Mouse (Mus musculus) liver, embryonic 14.5 days (tissue): ENCODE measurements around the gene Dner.

Source experiments
- CTCF ChIP-seq: IDR thresholded peaks from 2 replicates; pipeline ENCODE4 v1.5.1; 2016; ENCODE audit warnings: antibody characterized with exemption, low read depth, control low read depth
- EP300 ChIP-seq: IDR thresholded peaks from 2 replicates; pipeline ENCODE4 v1.6.1; 2016; ENCODE audit warnings: antibody characterized with exemption, low read depth

DNA sequence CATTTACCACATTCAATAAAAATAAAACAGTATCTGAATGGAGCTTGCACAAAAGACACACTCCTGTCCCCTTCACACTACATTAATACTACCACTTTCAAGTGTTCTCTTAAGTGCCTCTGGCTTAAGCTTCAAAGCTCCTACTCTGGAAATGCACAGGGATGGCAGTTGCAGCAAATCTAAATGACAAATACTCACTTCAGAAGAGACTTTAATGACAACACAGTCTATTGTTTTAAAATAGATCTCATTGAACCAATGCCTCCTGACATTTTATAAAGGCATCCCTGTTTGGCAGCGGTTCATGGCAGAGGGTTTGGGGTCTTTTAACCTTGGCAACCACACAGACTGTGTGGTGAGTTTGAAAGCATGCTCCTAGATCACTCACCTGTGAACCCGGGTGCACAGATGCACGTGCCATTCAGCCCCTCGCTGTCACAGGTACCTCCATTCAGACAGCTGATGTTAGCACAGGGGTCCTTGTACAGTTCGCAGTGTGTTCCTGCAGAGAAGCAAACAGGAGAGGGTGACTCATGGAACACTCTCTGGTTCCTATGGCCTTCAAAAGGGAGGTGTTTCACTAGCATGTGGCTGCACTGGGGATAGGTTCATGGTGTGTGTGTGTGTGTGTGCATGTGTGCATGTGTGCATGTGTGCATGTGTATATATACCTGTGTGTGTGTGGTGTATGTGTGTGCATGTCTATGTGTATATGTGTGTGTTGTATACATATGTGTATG lies 290.3 kb downstream of the Dner start:
- TF ChIP-seq CTCF (no peak), EP300 (no peak)
